Mouse (Mus musculus) embryonic fibroblast, embryonic 13.5 days (primary cell): ENCODE measurements around the gene Bpgm.

Experiments
- CTCF ChIP-seq: IDR thresholded peaks from 2 replicates; pipeline ENCODE4 v1.5.1; 2011; ENCODE audit warnings: mild to moderate bottlenecking, control low read depth, low read length, moderate library complexity, borderline replicate concordance; ENCODE audit not compliant: insufficient read depth
- POLR2A ChIP-seq: IDR thresholded peaks from 2 replicates; pipeline ENCODE4 v1.6.1; 2011; ENCODE audit warnings: low read depth, mild to moderate bottlenecking, control low read depth, low read length, moderate library complexity

DNA sequence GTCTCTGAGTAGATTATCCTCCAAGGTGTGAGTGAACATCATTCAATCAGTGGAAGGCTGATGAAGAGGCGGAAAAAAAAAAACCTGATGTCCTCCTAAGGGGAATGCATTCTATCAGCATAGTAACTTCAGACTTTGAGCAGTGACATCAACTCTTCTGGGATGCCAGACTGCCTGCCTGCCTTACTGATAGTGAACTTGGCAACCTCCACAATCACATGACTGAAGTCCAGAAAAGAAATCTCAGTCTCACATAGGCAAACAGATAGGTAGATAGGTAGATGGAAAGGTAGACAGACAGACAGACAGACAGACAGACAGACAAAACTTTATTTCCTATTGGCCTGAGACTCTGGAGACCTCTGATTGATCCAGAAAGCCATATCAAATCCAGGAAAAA lies 57.0 kb downstream of the Bpgm start:
- TF ChIP-seq CTCF (no peak), POLR2A (no peak)
